Mouse (Mus musculus): ENCODE data around the gene Ralb. TPM values are rescaled to one million over a fixed set of nuclear protein-coding genes. Genes with fewer than 3 reads are reported as not detected.
A peak's percentile ranks its signal among the peaks of the same experiment; 100 is the strongest.

The Ralb gene
- polyA plus RNA-seq, 1 experiment from 2014 or later: 96.8 TPM

DNA sequence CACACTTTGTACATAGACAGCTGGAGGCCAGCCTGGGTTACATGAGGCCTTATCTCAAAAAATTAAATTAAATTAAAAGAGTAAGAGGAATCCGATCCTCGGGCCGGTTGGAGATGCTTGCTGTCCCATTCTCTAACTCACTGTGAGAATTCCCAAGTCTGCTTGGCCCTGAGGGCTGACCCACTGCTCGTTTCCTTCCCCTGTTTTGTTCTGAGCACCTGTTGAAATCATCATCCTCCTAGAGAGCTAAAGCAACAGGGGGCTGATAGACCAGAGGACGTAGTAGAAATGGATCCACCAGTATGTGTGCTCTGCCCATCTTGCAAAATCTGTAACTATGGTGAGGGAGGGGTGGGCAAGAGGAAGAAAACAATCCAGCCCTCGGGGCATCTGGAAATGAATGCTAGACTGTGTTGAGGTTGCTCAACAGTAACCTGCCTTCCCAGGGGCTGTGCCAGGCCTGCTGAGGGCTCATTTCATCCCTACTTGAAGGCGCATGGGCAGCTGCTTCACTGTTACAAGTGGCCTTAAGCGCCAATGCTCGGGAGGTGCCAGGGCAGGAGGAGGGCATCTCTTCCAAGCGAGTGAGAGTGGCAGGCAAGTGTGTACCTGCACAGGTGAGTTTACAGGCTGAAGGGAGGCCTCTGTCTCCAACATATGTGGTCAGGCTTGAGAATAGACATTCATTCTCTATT lies 53.8 kb downstream of the Ralb start:
- no peak for ATAC-seq (ENCODE audit: low read depth)
- DNase-seq (ENCODE audit: low spot score): no peak
- Histone ChIP-seq H3K4me3 (ENCODE audit: low read depth, low read length) (no peak overlapping the region), H3K36me3 (ENCODE audit: control insufficient read depth, insufficient read depth, low read length) (no peaks in the 10 kb centered on the region), H3K4me1 (ENCODE audit: control insufficient read depth, insufficient read depth, low read length) (no peaks in the 10 kb centered on the region), H3K9me3 (ENCODE audit: control insufficient read depth, low read length) (no peaks in the 10 kb centered on the region), H3K9ac (ENCODE audit: low read depth, low read length) (no peak overlapping the region), H3K27ac (replicated peaks; ENCODE audit: low read depth, low read length) (no peak overlapping the region), H3K4me2 (ENCODE audit: low read depth, low read length) (no peak overlapping the region), H3K27me3 (replicated peaks; ENCODE audit: control insufficient read depth, insufficient read depth, low read length) (no peaks in the 10 kb centered on the region)
- WGBS: 68% methylated on average over 10 of the region's 10 CpGs

DNA sequence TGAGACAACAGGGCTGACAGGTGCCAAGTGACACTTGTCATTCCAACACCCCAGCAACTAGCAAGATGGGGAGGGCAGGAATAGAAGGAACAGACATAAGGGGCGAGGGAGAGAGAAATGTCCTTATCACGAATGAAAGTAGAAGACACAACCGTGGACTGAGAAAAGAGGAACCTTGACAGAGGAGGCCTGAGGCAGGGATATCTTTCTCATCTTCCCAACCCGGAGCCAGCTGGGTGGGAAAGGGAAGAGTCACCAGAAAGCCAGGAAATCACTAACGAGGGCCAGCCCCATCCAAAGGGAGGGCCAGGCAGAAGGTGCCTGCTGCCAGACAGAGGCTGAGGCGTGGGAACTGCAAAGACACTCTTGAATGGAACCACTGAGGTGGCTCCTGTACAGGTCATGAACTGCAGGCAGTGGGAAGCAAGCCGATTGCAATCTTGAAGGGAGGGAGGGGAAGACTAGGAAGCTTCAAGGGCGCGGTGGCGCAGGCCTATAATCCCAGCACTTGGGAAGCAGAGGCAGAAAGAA lies 57.8 kb downstream of the Ralb start:
- Histone ChIP-seq H3K4me1 (ENCODE audit: control insufficient read depth, insufficient read depth, low read length) (no peaks in the 10 kb centered on the region), H3K27ac (replicated peaks; ENCODE audit: low read depth, low read length) (no peak overlapping the region), H3K4me2 (ENCODE audit: low read depth, low read length) (no peak overlapping the region), H3K27me3 (replicated peaks; ENCODE audit: control insufficient read depth, insufficient read depth, low read length) (no peaks in the 10 kb centered on the region), H3K4me3 (ENCODE audit: low read depth, low read length) (no peak overlapping the region), H3K9ac (ENCODE audit: low read depth, low read length) (no peak overlapping the region), H3K36me3 (ENCODE audit: control insufficient read depth, insufficient read depth, low read length) (no peaks in the 10 kb centered on the region), H3K9me3 (ENCODE audit: control insufficient read depth, low read length) (no peaks in the 10 kb centered on the region)
- 64% methylated on average over 10 of the region's 10 CpGs for WGBS
- ATAC-seq (ENCODE audit: low read depth): no peak
- DNase-seq (ENCODE audit: low spot score): no peak

DNA sequence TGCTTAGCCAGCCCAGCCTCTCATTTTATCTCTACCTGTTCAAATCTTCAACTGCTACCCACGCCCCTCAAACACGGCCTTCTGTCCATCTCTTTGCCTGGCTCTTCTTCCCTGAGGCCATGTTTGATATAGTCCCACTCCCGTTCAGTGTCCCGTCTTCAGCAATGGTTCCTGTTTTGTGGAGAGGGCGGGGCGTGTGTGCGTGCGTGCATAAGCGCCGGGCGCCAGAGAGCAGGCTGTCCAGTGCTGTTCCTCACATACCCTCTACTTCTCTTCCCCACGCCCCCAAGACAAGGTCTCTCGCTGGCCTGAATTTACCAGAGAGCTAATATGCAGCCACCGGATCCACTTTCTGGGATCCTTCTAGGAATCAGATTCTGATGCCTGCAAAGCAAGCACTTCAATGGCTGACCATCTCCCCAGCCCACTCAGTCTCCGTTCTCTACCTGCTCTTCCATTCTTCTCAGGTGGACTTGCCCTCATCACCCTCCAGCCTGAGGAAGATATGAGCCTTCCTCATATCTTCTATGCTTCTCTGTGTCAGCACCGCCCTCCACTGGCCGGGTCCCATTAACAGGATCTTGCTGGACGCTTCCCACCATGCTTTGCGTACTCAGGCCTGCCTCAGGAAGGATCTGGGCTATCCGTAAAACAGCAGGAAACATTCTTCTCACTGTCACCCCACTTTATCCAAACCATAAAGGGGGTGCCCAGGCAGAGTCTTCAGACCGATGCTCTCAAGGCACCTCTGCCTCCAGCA lies 60.8 kb downstream of the Ralb start:
- no peak for DNase-seq (ENCODE audit: low spot score)
- no peak for ATAC-seq (ENCODE audit: low read depth)
- no peak overlapping the region for H3K27ac ChIP-seq (replicated peaks; ENCODE audit: low read depth, low read length)
- no peak overlapping the region for H3K4me2 ChIP-seq (ENCODE audit: low read depth, low read length)
- H3K27me3 ChIP-seq (replicated peaks; ENCODE audit: control insufficient read depth, insufficient read depth, low read length): no peaks in the 10 kb centered on the region
- no peak overlapping the region for H3K9ac ChIP-seq (ENCODE audit: low read depth, low read length)
- H3K36me3 ChIP-seq (ENCODE audit: control insufficient read depth, insufficient read depth, low read length): no peaks in the 10 kb centered on the region
- H3K9me3 ChIP-seq (ENCODE audit: control insufficient read depth, low read length): no peaks in the 10 kb centered on the region
- WGBS: 86% methylated on average over 21 of the region's 21 CpGs
- no peak overlapping the region for H3K4me3 ChIP-seq (ENCODE audit: low read depth, low read length)
- H3K4me1 ChIP-seq (ENCODE audit: control insufficient read depth, insufficient read depth, low read length): no peaks in the 10 kb centered on the region

DNA sequence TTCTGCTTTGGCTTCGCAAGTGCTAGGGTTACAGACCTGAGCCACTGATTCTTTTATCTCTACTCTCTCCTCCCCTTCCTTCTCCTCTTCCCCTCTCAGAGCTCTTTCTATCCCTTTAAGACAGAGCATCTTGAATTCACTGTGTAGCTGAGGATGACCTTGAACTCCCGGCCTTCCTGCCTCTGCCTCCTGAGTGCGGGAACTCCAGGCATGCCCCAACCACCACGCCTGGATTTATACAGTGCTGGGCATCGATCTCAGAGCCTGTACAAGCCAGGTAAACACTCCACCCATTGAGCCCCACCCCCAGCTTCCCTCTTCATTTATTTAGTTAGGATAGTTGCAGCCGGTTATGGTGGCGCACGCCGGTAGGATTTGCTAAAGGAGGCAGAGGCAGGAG lies 61.7 kb downstream of the Ralb start:
- DNase-seq (ENCODE audit: low spot score) (no peak), ATAC-seq (ENCODE audit: low read depth) (no peak)
- no peaks in the 10 kb centered on the region for H3K4me1 ChIP-seq (ENCODE audit: control insufficient read depth, insufficient read depth, low read length)
- no peaks in the 10 kb centered on the region for H3K9me3 ChIP-seq (ENCODE audit: control insufficient read depth, low read length)
- no peaks in the 10 kb centered on the region for H3K36me3 ChIP-seq (ENCODE audit: control insufficient read depth, insufficient read depth, low read length)
- H3K9ac ChIP-seq (ENCODE audit: low read depth, low read length): no peak overlapping the region
- H3K4me2 ChIP-seq (ENCODE audit: low read depth, low read length): no peak overlapping the region
- H3K27ac ChIP-seq (replicated peaks; ENCODE audit: low read depth, low read length): no peak overlapping the region
- 87% methylated on average over 9 of the region's 9 CpGs for WGBS
- no peak overlapping the region for H3K4me3 ChIP-seq (ENCODE audit: low read depth, low read length)
- no peaks in the 10 kb centered on the region for H3K27me3 ChIP-seq (replicated peaks; ENCODE audit: control insufficient read depth, insufficient read depth, low read length)

DNA sequence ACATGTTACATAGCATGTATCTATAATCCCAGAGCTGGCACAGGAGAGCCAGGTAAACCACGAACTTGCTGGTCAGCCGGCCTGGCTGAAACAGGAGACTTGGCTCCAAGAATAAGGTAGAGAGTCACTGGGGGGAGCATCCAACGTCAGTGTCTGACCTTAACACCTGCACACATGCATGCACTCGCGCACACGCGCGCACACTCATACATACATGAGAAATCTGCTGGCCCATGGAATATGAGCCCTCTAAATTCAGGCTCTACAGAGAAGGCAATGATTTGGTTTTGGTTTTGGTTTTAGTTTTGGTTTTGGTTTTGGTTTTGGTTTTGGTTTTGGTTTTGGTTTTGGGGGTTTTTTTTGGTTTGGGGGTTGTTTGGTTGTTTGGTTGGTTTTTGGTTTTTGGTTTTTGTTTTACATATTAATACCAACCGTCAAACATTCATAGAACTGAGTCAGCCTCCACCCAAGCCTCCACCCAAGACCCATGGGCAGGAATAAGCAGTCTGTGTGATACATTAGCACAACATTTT lies 66.4 kb downstream of the Ralb start:
- Histone ChIP-seq H3K27me3 (replicated peaks; ENCODE audit: control insufficient read depth, insufficient read depth, low read length) (no peaks in the 10 kb centered on the region), H3K9ac (ENCODE audit: low read depth, low read length) (no peak overlapping the region), H3K4me3 (ENCODE audit: low read depth, low read length) (no peak overlapping the region), H3K4me2 (ENCODE audit: low read depth, low read length) (no peak overlapping the region), H3K27ac (replicated peaks; ENCODE audit: low read depth, low read length) (no peak overlapping the region), H3K9me3 (ENCODE audit: control insufficient read depth, low read length) (no peaks in the 10 kb centered on the region), H3K4me1 (ENCODE audit: control insufficient read depth, insufficient read depth, low read length) (no peaks in the 10 kb centered on the region), H3K36me3 (ENCODE audit: control insufficient read depth, insufficient read depth, low read length) (no peaks in the 10 kb centered on the region)
- WGBS: 89% methylated on average over 9 of the region's 9 CpGs
- DNase-seq (ENCODE audit: low spot score) (no peak), ATAC-seq (ENCODE audit: low read depth) (no peak)

DNA sequence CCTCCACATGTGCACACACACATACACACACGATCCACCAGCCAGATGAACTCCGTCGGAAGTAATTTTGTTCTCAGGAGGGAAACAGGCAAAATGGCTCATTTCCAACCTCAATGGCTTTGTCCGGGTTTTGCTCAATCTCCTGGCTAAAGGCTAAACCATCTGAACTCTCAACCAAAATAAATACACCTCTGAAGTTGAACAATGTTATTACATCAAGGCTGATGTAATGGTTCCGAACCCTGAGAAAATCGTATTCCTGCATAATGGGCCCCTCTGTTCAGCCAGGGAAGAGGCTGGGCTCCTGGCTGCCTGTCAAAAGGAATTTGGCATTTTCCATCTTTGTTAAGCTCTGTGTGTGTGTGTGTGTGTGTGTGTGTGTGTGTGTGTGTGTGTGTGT lies 67.2 kb downstream of the Ralb start:
- Histone ChIP-seq H3K27me3 (replicated peaks; ENCODE audit: control insufficient read depth, insufficient read depth, low read length) (no peaks in the 10 kb centered on the region), H3K4me3 (ENCODE audit: low read depth, low read length) (no peak overlapping the region), H3K9ac (ENCODE audit: low read depth, low read length) (no peak overlapping the region), H3K9me3 (ENCODE audit: control insufficient read depth, low read length) (no peaks in the 10 kb centered on the region), H3K4me1 (ENCODE audit: control insufficient read depth, insufficient read depth, low read length) (no peaks in the 10 kb centered on the region), H3K27ac (replicated peaks; ENCODE audit: low read depth, low read length) (no peak overlapping the region), H3K36me3 (ENCODE audit: control insufficient read depth, insufficient read depth, low read length) (no peaks in the 10 kb centered on the region), H3K4me2 (ENCODE audit: low read depth, low read length) (no peak overlapping the region)
- WGBS: 47% methylated on average over 6 of the region's 6 CpGs
- ATAC-seq (ENCODE audit: low read depth) (no peak), DNase-seq (ENCODE audit: low spot score) (no peak)

DNA sequence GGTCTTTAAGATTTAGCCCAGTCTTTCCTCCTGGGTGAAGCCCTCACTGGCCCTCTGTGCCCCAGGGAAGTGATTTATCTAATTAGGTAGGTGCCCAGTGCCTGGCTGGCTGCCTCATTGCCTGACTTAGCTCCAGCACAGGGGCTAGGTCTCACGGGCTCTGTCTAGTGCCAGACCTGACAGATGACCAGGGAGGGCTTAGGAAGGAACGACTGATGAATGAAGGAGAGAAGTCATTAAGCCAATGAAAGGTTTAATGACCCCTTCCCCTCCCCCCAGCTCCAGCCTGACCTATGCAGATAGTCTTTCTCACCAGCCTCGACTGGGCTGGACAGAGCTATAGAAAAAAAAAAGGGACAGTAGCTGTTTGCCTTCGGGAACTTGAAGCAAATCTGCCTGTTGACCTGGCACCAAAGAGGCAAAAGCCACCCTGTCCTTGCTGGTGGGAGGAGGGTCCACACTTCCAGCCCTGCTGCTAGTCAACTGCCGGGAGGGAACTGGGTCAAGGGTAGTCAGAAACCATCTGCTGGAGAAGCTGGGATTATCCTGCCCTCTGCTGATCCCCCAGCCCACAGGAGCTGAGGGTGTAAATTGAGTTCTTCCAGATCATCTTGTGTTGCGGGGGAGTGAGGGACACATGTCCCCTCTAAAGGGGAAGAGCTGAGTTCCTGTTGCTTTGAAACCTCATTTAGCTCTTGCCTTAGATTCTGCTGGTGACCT lies 80.3 kb downstream of the Ralb start:
- peaks cover 10% of the 10 kb centered on the region for H3K4me1 ChIP-seq (ENCODE audit: control insufficient read depth, insufficient read depth, low read length)
- H3K27ac ChIP-seq (replicated peaks; ENCODE audit: low read depth, low read length): no peak overlapping the region
- WGBS: 24% methylated on average over 6 of the region's 6 CpGs
- H3K27me3 ChIP-seq (replicated peaks; ENCODE audit: control insufficient read depth, insufficient read depth, low read length): peaks cover 68% of the 10 kb centered on the region
- no peak overlapping the region for H3K4me2 ChIP-seq (ENCODE audit: low read depth, low read length)
- no peak for ATAC-seq (ENCODE audit: low read depth)
- no peak for DNase-seq (ENCODE audit: low spot score)
- no peaks in the 10 kb centered on the region for H3K36me3 ChIP-seq (ENCODE audit: control insufficient read depth, insufficient read depth, low read length)
- H3K4me3 ChIP-seq (ENCODE audit: low read depth, low read length): no peak overlapping the region
- H3K9ac ChIP-seq (ENCODE audit: low read depth, low read length): no peak overlapping the region
- H3K9me3 ChIP-seq (ENCODE audit: control insufficient read depth, low read length): no peaks in the 10 kb centered on the region

DNA sequence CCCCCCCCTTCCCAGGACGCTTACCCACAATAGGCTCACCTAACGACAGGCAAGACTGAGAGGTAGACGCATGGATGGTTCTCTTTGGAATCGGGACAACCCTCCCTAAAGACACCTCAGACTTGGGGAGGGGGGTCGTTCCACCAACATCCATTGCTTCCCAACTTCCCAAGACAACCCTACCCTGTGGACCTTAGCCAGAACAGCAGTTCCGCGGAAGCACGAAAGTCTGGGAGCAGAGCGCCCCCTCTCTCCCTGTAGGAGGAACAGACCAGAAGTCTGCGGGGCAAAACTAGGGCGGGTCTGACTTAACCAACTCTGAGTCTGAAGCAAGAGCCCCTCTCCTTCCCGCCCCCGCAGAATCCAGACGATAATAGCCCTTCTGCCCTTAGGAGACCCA lies 81.1 kb downstream of the Ralb start:
- H3K9ac ChIP-seq (ENCODE audit: low read depth, low read length): no peak overlapping the region
- no peak overlapping the region for H3K27ac ChIP-seq (replicated peaks; ENCODE audit: low read depth, low read length)
- H3K4me1 ChIP-seq (ENCODE audit: control insufficient read depth, insufficient read depth, low read length): peaks cover 10% of the 10 kb centered on the region
- peaks cover 76% of the 10 kb centered on the region for H3K27me3 ChIP-seq (replicated peaks; ENCODE audit: control insufficient read depth, insufficient read depth, low read length)
- 4% methylated on average over 9 of the region's 14 CpGs for WGBS
- no peak for ATAC-seq (ENCODE audit: low read depth)
- H3K36me3 ChIP-seq (ENCODE audit: control insufficient read depth, insufficient read depth, low read length): no peaks in the 10 kb centered on the region
- no peaks in the 10 kb centered on the region for H3K9me3 ChIP-seq (ENCODE audit: control insufficient read depth, low read length)
- DNase-seq (ENCODE audit: low spot score): peak; percentile 64
- no peak overlapping the region for H3K4me3 ChIP-seq (ENCODE audit: low read depth, low read length)
- no peak overlapping the region for H3K4me2 ChIP-seq (ENCODE audit: low read depth, low read length)

Measured in embryonic facial prominence, embryonic 14.5 days (tissue).